Mouse (Mus musculus) kidney, adult 2 months (tissue): ENCODE results near the gene Ccdc130.

Experiments used
- CTCF ChIP-seq: fragments of 200-500 bp; conservative IDR thresholded peaks from 2 replicates; pipeline ENCODE4 v1.5.1; 2011; ENCODE audit warnings: low read depth, mild to moderate bottlenecking, control low read depth, low read length, moderate library complexity, mixed read lengths; ENCODE audit not compliant: insufficient read depth, insufficient read length
- POLR2A ChIP-seq: fragments of 200-500 bp; IDR thresholded peaks from one replicate; pipeline ENCODE4 v1.6.1; 2011; ENCODE audit warnings: low read depth, low read length, control low read depth

GRCm38 (mm10) chr8:84288892-84289291 lies 18.7 kb upstream of the Ccdc130 start:
- TF ChIP-seq CTCF (peak; percentile 51), POLR2A (no peak)
